Mouse (Mus musculus) left cerebral cortex, postnatal 36 days (tissue): ENCODE results near the gene Dnajb6. TPM values are rescaled to one million over a fixed set of nuclear protein-coding genes. Genes with fewer than 3 reads are reported as not detected.

ENCODE experiments used
- DNase-seq, 2 experiments: peaks; one replicate each; pipeline ENCODE4 v3.0.0; 2021 to 2022; ENCODE audit warnings: low spot score in 2 of 2, mixed read lengths in 1 of 2
- intact Hi-C: fragments of 180-260 bp; cut with DNase I; formaldehyde crosslinking; loops from one replicate; pipeline ENCODE4 v1.15.1; 2025
- total RNA-seq, 2 experiments: library from RNA; stranded (reverse); gene quantifications; 2 replicates each; pipeline ENCODE4 v1.2.3; 2021

The Dnajb6 gene
- total RNA-seq, 2 experiments from 2014 or later: 168 to 174 TPM

DNA sequence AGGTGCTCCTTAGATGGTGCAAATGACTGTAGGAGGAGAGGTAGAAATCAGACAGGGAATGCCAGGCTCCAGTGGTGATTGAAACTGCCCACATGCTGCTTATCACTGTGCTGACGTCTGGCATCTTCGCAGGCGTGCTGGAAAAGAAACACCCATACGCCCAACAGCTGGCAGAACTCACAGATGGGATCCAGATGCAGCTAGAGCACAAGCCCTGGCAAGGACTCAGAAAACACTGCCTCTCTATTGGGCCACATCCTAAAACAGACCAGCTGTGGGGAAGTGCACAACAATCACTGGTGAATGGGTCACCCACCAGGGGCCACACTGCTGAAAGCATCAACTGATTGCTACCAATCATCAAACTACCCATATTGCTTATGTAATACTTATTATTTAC lies 91.3 kb downstream of the Dnajb6 start:
- intact Hi-C loops: loop anchor here (5.0 to 10.0 kb wide), 2 partner anchors 191 to 288 kb away; no protein-coding TSS in a partner anchor
- no peak for DNase-seq

DNA sequence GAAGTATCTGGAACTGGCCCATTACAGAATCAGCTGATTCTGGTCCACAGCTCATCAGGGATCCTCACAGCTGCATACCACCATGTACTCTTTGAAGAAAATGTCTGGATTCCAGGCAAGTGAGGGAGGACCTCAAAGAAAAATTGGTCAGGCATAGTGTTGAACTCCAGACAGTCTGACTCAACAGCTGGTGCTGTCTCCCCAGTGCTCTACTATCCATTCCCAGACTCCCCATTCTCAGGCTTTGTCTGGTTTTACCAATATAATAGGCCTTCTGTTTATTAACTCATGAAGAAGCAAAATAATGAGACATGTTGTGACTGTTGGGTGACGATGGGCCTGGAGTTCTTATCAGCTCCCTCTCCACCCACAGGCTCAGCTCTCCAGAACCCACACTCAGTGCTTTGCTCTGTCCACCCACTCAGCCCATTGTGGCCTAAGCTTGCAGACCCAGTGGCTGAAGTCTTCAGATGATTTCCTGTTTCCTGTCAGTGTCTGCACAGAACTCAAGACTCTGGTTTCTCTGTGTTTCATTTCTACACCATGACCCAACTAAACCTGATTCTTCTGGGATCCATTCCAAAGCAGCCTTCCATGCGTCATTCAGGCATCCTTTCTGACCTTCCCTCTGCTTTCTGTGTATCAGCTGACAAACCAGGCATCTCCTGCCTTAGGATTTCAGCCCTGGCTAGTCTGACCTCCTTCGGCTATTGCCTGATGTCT lies 107.1 kb downstream of the Dnajb6 start:
- intact Hi-C loops: no loop called here
- DNase-seq: no peak

DNA sequence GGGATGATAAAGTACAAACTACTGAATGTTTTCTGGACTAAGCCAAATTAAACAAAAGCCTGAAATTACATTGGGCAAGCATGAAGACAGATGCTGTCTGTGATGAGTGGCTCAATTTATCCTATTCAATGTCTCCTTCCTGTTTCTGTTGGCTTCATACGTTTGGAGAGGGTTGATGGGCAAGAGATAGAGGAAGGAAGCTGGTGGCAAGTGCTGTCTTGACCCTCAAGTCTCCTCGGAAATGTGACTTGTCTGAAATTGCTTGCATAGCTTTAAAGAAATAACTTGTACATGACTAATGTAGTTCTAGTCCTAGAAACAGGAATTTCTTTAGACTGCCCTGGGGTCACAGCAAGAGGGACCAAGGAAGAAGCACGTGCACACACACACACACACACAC lies 109.5 kb downstream of the Dnajb6 start:
- intact Hi-C loops: no loop called here

DNA sequence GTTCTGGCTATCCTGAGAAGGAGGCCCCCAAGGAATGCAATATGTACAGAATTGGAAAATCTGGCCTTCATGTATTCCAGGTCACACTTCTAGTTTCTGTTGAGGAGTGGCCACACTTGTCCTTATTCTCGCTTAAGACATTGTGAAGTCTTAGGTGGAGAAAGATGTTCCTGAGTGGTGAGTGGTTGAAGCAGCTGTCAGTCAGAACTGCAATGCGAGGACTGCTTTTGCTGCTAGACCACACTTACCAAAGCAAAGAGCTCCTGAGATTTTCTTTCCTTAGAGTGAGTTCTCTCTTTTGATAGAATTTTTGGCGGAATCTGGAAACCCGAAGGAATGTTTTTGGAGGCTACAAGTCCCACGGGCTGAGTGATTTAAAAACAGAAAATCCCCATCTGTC lies 112.0 kb downstream of the Dnajb6 start:
- DNase-seq: no peak
- intact Hi-C loops: no loop called here

More for the DNA sequence above, 109.5 kb downstream of the Dnajb6 start:
- DNase-seq: no peak

DNA sequence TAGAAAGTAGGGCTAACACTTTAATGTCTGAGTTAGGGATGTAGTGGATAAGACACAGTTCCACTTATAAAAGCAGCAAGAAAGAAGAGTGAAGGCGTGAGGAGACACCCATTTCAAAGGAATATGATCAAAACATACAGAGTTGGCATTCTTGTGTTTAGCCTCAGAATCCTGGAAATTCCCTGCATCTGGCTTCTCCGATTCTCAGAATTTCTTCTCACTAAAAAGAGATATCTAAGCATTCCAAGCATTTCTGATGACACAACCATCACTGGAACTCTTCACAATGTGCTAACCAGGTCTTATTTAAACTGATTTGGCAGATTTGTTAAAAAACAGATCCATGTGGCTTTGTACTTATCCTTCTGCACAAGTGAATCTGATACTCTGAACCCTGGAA lies 112.6 kb downstream of the Dnajb6 start:
- no peak for DNase-seq
- intact Hi-C loops: no loop called here

DNA sequence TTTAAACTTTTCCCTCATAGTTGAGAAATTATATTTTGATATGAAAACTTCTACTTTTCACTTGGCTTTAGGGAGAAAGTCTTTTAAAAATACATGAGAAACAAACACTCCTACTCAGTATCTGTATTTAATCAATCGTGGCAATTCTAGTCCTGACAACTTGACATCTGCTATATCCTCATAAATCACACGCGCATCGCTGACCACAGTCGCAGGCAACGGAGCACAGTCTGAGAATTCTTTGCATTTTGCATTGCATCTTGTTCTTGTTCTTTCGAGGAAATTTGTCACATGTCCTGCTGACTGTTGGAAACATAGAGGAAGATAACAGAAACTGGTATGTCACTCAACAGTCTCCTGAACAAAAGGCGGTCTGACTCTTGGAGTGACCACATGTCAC lies 116.9 kb downstream of the Dnajb6 start:
- DNase-seq: no peak
- intact Hi-C loops: no loop called here

DNA sequence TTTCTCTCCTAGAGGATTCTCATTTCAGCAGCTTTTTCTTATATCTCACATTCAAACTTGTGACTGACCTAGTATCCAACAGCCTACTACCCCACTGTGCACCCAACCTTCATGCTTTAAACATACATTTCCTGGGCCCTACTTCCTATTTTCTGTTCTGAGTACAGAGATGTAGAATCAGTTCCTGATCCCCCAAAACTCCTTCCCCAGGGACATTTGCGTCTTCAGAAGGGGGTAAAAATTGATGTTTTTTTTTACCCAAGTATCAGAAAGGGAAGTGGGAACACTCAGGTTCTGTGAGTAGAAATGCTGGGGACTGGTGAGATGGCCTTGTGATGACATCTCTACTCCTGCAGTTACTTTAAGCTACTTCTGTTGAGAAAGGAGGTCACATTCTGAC lies 117.5 kb downstream of the Dnajb6 start:
- DNase-seq: no peak
- intact Hi-C loops: no loop called here

DNA sequence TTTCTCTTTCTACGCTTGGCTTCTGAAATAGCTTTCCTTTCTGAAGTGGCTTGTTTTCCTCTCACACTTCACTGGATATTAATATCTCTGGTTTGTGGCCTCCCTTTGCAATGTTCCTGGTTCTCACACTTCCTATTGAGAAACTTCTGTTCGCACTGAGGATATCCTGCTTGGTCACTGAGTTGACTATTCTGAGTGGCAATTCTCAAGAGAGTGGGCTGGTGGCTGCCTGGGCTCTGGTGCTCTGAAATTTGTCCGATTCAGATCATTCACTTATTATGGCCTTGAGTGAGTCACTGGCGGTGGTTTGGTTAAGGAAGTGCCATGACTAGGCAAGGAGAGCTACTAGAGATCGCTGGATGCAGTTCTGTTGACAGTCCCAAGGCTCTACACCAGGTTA lies 118.9 kb downstream of the Dnajb6 start:
- intact Hi-C loops: no loop called here
- DNase-seq: no peak

DNA sequence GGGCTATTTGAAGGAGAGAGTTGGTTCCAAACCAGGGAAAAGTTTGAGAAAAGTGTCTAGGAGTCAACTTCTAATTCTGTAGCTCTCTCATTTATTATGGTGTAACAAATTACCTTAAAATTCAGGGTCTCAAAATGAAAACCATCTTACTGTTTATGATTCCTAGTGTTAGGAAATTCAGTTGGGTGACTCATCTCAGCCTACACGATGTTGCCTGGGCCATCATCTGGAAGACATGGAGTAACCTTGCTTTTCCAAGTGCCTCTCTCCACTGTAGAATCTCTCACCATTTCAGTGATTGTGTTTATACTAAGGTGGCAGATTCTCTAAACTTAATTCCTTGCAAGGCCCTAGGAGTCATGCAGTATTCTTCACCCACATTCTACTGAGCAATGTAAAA lies 119.5 kb downstream of the Dnajb6 start:
- DNase-seq: no peak
- intact Hi-C loops: no loop called here

DNA sequence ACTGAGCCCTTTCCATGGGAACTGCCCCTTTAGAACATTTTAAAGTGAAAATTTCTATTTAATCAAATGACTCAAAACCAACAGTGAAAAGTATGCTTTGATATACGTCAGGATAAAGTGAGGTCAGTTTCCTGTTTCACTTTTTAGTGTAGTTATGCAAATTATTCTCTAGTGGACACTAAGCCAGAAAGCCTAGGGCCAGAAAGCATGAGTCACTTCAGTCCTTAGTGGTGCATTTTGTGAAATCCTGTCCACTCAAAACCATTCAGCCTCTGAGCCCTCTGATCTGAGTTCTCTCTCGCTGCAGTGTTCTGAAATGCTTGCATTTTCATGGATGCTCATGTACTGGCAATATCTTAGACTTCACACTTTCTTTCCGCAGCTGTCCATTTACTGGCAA lies 126.0 kb downstream of the Dnajb6 start:
- no peak for DNase-seq
- intact Hi-C loops: no loop called here

DNA sequence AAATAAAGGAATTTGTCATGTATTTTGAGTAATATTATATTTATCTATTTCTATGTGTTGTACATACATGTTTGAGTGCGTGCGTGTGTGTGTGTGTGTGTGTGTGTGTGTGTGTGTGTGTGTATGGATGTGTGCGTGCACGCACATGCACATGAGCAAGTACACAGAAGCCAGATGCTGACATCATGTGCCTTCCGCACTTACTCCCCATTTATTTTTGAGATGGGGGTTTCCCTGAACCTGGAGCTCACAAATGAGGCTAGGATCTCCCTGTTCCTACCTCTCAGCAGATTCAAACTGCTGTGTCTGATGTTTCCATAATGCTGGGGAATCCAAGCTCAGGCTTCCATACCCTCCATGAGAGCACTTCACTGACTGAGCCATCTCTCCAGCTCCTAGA lies 126.9 kb downstream of the Dnajb6 start:
- intact Hi-C loops: no loop called here
- DNase-seq: no peak

DNA sequence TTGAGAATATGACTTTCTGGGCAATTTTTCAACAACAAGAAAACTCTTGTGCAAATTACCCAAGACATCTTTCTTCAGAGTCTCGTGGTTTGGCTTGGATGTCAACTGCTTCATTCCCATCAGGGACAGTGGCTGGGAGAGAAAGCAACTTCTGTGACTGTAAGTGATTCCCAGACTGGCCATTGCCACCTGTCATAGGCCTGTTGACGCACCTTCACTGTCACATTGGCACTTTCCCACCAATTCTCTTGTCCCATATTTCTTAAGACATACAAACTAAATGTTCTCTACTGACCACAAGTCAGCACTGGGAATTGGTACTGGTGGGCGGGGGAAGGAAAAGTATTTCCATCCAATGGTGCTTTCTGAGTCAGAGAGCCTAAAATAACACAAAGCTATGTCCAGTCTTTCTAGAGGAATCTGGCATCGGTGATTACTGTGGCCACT lies 128.8 kb downstream of the Dnajb6 start:
- no peak for DNase-seq
- intact Hi-C loops: no loop called here

DNA sequence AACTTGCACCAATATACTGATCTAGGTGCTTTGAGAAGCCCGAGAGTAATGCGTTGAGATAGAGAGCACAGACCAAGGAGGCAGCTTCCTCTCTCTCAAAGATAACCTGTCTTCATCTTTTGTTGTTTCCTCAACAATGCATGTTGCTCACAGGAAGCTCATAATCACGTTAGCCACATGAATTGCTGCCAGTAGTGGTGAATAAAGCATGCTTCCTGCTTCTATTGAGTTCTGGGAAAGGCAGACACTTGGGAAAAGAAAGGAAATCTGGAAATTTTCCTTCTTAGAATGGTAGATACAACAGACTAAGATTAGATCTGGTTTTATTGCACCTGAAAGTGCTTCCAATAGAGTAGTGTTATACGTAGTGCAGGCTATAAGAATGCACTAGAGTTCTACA lies 129.5 kb downstream of the Dnajb6 start:
- no peak for DNase-seq
- intact Hi-C loops: no loop called here

Other genes with a start within 250 kb of the Dnajb6 start
- 10 to 100 TPM; 69.5 to 72.4 TPM for gene Ube3c, start 166.4 kb upstream of the Dnajb6 start, total RNA-seq
- not detected for gene Gm5129, start 248 bp downstream of the Dnajb6 start, total RNA-seq